Mouse (Mus musculus) midbrain, postnatal 0 days (tissue): ENCODE measurements around the gene Rap2a. TPM values are rescaled to one million over a fixed set of nuclear protein-coding genes. Genes with fewer than 3 reads are reported as not detected.

Source experiments
- ATAC-seq: fragments of 200-750 bp; cut with Nextera tagmentation; 2 replicates; pipeline ENCODE4 v1.8.0; 2017; ENCODE audit warnings: moderate number of reproducible peaks, mild to moderate bottlenecking, moderate TSS enrichment, moderate library complexity; ENCODE audit not compliant: low FRiP score
- DNase-seq: peaks from one replicate; pipeline ENCODE4 v3.0.0-alpha.2; 2015; ENCODE audit warnings: low spot score
- H3K27ac ChIP-seq: fragments of 300-500 bp; sonication (generic); 2 replicates; pipeline ENCODE4 v1.5.1; 2014; ENCODE audit warnings: low read depth, mild to moderate bottlenecking, low read length, mixed read lengths
- H3K27me3 ChIP-seq: fragments of 300-500 bp; sonication (generic); 2 replicates; pipeline ENCODE4 v1.6.1; 2014; ENCODE audit warnings: low read length, control low read depth, mixed read lengths; ENCODE audit not compliant: insufficient read depth
- H3K36me3 ChIP-seq: fragments of 300-500 bp; sonication (generic); 2 replicates; pipeline ENCODE4 v1.6.1; 2014; ENCODE audit warnings: low read length, control low read depth, mixed read lengths; ENCODE audit not compliant: insufficient read depth
- H3K4me1 ChIP-seq: fragments of 300-500 bp; sonication (generic); 2 replicates; pipeline ENCODE4 v1.6.1; 2014; ENCODE audit warnings: mild to moderate bottlenecking, control low read depth, antibody characterized with exemption, low read length, mixed read lengths; ENCODE audit not compliant: insufficient read depth
- H3K4me2 ChIP-seq: fragments of 300-500 bp; sonication (generic); 2 replicates; pipeline ENCODE4 v1.6.1; 2014; ENCODE audit warnings: low read depth, mild to moderate bottlenecking, low read length, mixed read lengths; ENCODE audit not compliant: poor library complexity, severe bottlenecking
- H3K4me3 ChIP-seq: fragments of 300-500 bp; sonication (generic); 2 replicates; pipeline ENCODE4 v1.5.1; 2014; ENCODE audit warnings: low read depth, mild to moderate bottlenecking, low read length, moderate library complexity
- H3K9ac ChIP-seq: fragments of 300-500 bp; sonication (generic); replicated peaks from 2 replicates; pipeline ENCODE4 v1.6.1; 2014; ENCODE audit warnings: mild to moderate bottlenecking, low read length, moderate library complexity, mixed read lengths; ENCODE audit not compliant: poor library complexity, severe bottlenecking
- H3K9me3 ChIP-seq: fragments of 300-500 bp; sonication (generic); 2 replicates; pipeline ENCODE4 v1.6.1; 2016; ENCODE audit warnings: low read length, control low read depth
- CTCF ChIP-seq: IDR thresholded peaks from 2 replicates; pipeline ENCODE4 v1.5.1; 2016; ENCODE audit warnings: antibody characterized with exemption, mild to moderate bottlenecking
- WGBS: fragments of 180-500 bp; shearing (Covaris S2); extraction: QIAGEN DNeasy Blood & Tissue Kit; methylation state at CpG from one replicate; pipeline ENCODE4 v1.1.7; 2014; 5-methylcytosine and 5-hydroxymethylcytosine counted together
- polyA plus RNA-seq: library from polyadenylated mRNA; unstranded; fragments of >200 nt; fragmentation: Nextera tagmentation; extraction: Ambion mirVana; gene quantifications from 2 replicates; pipeline ENCODE4 v1.2.1, GENCODE M21; 2015
- total RNA-seq: library from RNA; depleted of rRNA; stranded (reverse); fragments of >200 nt; gene quantifications from 2 replicates; pipeline ENCODE4 v1.2.3, GENCODE M21; 2014

Rap2a gene
- total and polyA plus RNA-seq, 2 experiments from 2014 or later: 25.6 to 50.4 TPM

- Histone ChIP-seq H3K4me2 (no peak overlapping the region), H3K36me3 (no peaks in the 10 kb centered on the region), H3K9me3 (no peaks in the 10 kb centered on the region), H3K4me3 (no peak overlapping the region), H3K27me3 (no peaks in the 10 kb centered on the region), H3K27ac (no peak overlapping the region), H3K9ac (no peak overlapping the region), H3K4me1 (no peaks in the 10 kb centered on the region)
- WGBS: 84% methylated on average over 1 of the region's 1 CpGs
- no peak for DNase-seq
- no peak for ATAC-seq
- no peak for TF ChIP-seq CTCF
These were observed 41.7 kb downstream of the Rap2a start for GRCm38 (mm10) chr14:120519921-120520320.

DNA sequence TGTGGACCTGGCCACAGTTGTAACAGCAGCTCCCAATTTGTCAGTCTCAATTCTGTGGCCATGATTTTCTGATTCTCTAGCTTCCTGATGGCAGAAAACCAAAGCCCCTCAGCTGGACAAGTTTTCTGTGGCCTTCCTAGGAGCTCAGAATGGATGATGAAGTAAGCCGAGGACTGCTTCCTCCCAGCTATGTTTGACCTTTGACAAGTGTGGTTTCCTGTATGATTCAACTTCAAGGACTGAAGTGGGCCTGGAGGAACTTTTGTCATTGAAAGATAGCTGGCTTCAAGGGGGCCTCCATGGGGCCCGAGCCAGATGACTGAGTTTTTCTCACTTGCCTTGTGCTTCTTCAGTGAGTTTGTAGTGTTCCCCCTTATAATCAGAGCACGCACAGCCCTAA, 42.6 kb downstream of the Rap2a start:
- H3K4me1 ChIP-seq: no peaks in the 10 kb centered on the region
- no peak overlapping the region for H3K27ac ChIP-seq
- no peak overlapping the region for H3K4me2 ChIP-seq
- no peak for ATAC-seq
- 86% methylated on average over 3 of the region's 3 CpGs for WGBS
- H3K9ac ChIP-seq: no peak overlapping the region
- H3K9me3 ChIP-seq: no peaks in the 10 kb centered on the region
- H3K36me3 ChIP-seq: no peaks in the 10 kb centered on the region
- no peak overlapping the region for H3K4me3 ChIP-seq
- no peak for DNase-seq
- no peaks in the 10 kb centered on the region for H3K27me3 ChIP-seq
- no peak for TF ChIP-seq CTCF

- Histone ChIP-seq H3K27me3 (no peaks in the 10 kb centered on the region), H3K9me3 (no peaks in the 10 kb centered on the region), H3K27ac (no peak overlapping the region)
These were observed 45.1 kb downstream of the Rap2a start for GRCm38 (mm10) chr14:120523296-120523695.

DNA sequence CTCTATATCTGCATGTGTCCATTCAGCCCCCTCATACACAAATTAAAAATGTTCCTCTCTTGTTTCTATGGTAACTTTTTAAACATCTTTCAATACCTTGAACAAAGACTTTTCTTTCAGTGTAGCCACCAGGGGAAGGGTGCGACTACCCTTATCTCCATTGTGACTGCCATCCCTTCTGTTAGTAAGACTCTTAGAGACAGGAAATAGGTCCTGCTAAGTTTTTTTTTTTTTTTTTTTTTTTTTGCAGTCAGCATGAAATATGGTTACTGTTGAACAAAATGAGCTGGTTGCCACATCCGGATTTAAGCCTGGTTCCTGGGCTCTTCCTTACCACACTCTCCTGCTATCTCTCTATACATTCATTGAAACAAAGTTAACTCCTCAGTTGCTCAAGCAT, 47.4 kb downstream of the Rap2a start:
- H3K4me2 ChIP-seq: no peak overlapping the region
- no peak overlapping the region for H3K4me3 ChIP-seq
- no peak for TF ChIP-seq CTCF
- no peak for ATAC-seq
- 74% methylated on average over 2 of the region's 2 CpGs for WGBS
- H3K27ac ChIP-seq: no peak overlapping the region
- H3K9ac ChIP-seq: no peak overlapping the region
- no peaks in the 10 kb centered on the region for H3K36me3 ChIP-seq
- no peaks in the 10 kb centered on the region for H3K4me1 ChIP-seq
- H3K9me3 ChIP-seq: no peaks in the 10 kb centered on the region
- DNase-seq: no peak
- no peaks in the 10 kb centered on the region for H3K27me3 ChIP-seq

More at GRCm38 (mm10) chr14:120523296-120523695, 45.1 kb downstream of the Rap2a start:
- WGBS: 94% methylated on average over 5 of the region's 5 CpGs
- H3K4me1 ChIP-seq: no peaks in the 10 kb centered on the region
- ATAC-seq (no peak), DNase-seq (no peak)
- no peaks in the 10 kb centered on the region for H3K36me3 ChIP-seq
- H3K9ac ChIP-seq: no peak overlapping the region
- no peak overlapping the region for H3K4me3 ChIP-seq
- no peak for TF ChIP-seq CTCF
- H3K4me2 ChIP-seq: no peak overlapping the region

- Histone ChIP-seq H3K4me2 (no peak overlapping the region), H3K9me3 (no peaks in the 10 kb centered on the region), H3K4me3 (no peak overlapping the region), H3K4me1 (no peaks in the 10 kb centered on the region), H3K9ac (no peak overlapping the region), H3K27me3 (no peaks in the 10 kb centered on the region), H3K36me3 (no peaks in the 10 kb centered on the region), H3K27ac (no peak overlapping the region)
- no peak for DNase-seq
- WGBS: 98% methylated on average over 3 of the region's 3 CpGs
- ATAC-seq: no peak
- TF ChIP-seq CTCF: no peak
These were observed 55.1 kb downstream of the Rap2a start for GRCm38 (mm10) chr14:120533301-120533700.

- ATAC-seq: no peak
- Histone ChIP-seq H3K4me2 (no peak overlapping the region), H3K36me3 (no peaks in the 10 kb centered on the region), H3K27ac (no peak overlapping the region), H3K9ac (no peak overlapping the region), H3K4me3 (no peak overlapping the region), H3K27me3 (no peaks in the 10 kb centered on the region), H3K4me1 (no peaks in the 10 kb centered on the region), H3K9me3 (no peaks in the 10 kb centered on the region)
- WGBS: 56% methylated on average over 3 of the region's 3 CpGs
- no peak for DNase-seq
- TF ChIP-seq CTCF: no peak
These were observed 56.6 kb downstream of the Rap2a start for GRCm38 (mm10) chr14:120534841-120535271.
